Mouse (Mus musculus) stomach, postnatal 0 days (tissue): ENCODE measurements around the gene C530008M17Rik.

Experiments
- CTCF ChIP-seq: IDR thresholded peaks from 2 replicates; pipeline ENCODE4 v1.5.1; 2016; ENCODE audit warnings: antibody characterized with exemption, low read depth, mild to moderate bottlenecking, moderate library complexity
- EP300 ChIP-seq: optimal IDR thresholded peaks from 2 replicates; pipeline ENCODE3; 2016; ENCODE audit warnings: antibody characterized with exemption

DNA sequence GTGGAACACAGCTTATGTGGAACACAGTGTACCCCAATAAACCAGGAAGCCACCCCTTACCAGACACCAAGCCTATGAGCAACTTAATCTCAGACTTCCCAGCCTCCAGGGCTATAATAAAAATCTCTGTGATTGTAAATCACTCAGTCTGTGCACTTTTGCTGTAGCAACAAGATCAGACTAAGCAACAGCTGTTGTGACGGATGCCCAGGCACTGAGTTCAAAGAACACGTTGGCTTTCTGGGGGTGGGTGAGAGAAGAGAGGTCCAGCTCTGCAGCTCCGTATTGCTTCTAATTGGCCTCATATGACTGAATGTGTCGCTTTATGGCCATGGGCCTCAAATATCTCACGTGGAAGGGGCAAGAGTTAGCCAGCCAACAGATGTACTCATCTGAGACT lies 12.2 kb downstream of the C530008M17Rik start:
- TF ChIP-seq EP300 (no peak), CTCF (no peak)
